ENCODE assay signal across 1 mouse cellular context in genomic region chrX:102724226-102724625, GRCm38 (mm10). TPM values are rescaled to one million over a fixed set of nuclear protein-coding genes. Genes with fewer than 3 reads are reported as not detected.
"Had no signal": no experiment of that assay in that cellular context is flagged by ENCODE, and none has a peak within 500 bp of the region (broad histone marks: within the 10 kb centered on the region; RNA-seq: fewer than 3 reads in every experiment).

No protein-coding gene starts in this region.

RNA-seq across cellular contexts. Expression of gene Dmrtc1b, which starts 16.6 kb away (rescaled TPM):
- total RNA-seq: neutrophil, adult 5-6 weeks had no signal

RNA-seq across cellular contexts. Expression of gene Gm9112, which starts 16.8 kb away (rescaled TPM):
- total RNA-seq: neutrophil, adult 5-6 weeks had no signal

RNA-seq across cellular contexts. Expression of gene Gm3880, which starts 37.5 kb away (rescaled TPM):
- total RNA-seq: neutrophil, adult 5-6 weeks had no signal
